Mouse (Mus musculus): Measurements from ENCODE around the gene Naa35.

Naa35 gene

DNA sequence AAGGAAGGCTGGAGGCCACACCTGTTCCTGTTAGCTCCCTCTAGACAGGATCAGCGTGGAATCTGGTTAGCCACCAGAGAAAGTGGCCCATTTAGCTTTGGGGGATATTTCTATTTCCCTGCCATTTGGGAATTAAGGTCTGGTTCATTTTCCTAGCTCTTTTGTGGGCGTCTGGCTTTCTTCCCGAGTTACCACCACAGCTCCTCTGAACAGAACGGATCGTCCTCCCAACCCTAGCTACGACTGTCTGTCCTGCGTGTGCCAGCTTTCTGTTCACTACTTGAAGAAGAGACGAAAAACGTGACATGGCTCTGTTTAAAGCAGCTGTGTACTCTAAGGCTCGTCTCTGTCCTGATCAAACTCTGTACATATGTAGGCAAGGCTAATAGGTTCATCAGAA is 84.9 kb downstream of the Naa35 start:
- no peak for DNase-seq (ENCODE audit: low read depth, low spot score)

DNA sequence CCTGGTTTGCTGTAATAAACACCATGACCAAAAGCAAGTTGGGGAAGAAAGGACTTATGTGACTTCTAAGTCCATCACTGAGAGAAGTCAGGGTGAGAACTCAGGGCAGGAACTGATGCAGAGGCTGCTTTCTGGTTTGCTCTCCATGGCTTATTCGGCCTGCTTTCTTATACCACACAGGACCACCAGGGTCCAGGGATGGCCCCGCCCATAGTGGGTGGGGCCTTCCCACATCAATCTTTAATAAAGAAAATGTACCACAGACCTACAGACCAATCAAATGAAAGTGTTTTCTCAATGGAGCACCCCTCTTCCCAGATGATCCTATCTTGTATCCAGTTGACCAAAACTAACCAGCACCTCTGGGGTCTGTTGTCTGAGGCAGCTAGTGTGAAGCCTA is 86.5 kb downstream of the Naa35 start:
- no peak for DNase-seq (ENCODE audit: low read depth, low spot score)

DNA sequence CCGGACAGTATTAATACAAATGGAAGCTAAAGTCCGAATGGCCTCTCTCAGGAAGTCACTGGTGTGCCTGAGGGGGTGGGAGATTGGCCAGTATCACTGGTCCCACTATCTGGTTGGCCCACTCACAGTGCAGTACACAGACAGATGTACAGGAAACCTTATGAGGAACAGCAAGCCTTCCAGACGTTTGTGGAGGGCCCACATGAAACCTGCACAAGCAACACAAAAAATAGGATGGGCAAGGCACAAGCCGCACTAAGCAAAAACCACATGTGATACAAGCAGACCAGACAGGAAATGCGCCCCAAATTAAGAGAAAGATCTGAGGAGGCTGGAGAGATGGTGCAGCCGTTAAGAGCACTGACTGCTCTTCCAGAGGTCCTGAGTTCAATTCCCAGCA is 87.2 kb downstream of the Naa35 start:
- DNase-seq (ENCODE audit: low read depth, low spot score): no peak

- no peak for DNase-seq (ENCODE audit: low read depth, low spot score)
These were observed 88.5 kb downstream of the Naa35 start for GRCm38 (mm10) chr13:59673597-59673996.

DNA sequence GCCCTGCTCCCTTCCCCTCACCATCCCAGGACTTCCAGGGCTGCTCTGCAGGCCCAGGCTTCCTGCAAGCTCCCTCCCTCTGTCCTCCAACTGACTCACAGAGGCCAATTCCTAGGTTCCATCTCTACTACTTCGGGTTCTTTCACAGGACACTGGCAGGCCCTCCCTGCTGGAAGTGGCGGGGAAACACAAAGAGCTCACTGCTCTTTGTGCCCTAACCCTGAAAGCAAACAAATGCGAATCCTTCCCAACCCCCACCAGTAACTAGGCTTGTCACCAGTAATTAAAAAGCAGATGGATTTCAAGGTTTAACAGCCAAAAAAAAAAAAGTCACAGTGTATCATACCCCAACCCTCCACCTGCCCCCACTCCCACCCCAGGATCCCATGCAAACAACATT is 89.2 kb downstream of the Naa35 start:
- no peak for DNase-seq (ENCODE audit: low read depth, low spot score)

DNA sequence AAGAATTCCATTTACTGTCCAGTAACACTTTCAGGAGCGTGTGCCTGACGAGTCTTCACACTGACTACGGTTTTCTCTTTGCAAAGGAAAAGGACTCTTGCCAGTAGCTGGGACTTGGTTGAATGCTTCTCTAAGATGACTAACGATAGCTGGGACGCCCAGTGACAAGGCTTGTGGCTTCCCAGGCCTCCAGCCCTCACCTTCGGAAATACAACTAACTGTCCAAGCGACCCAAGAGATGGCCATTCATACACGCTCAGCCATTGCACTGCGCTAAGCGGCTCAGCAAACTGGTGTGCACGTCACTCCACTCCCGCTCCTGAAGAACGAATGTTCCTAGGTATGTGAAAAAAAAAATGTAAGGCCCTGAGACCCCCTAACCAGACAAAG is 89.7 kb downstream of the Naa35 start:
- DNase-seq (ENCODE audit: low read depth, low spot score): no peak

DNA sequence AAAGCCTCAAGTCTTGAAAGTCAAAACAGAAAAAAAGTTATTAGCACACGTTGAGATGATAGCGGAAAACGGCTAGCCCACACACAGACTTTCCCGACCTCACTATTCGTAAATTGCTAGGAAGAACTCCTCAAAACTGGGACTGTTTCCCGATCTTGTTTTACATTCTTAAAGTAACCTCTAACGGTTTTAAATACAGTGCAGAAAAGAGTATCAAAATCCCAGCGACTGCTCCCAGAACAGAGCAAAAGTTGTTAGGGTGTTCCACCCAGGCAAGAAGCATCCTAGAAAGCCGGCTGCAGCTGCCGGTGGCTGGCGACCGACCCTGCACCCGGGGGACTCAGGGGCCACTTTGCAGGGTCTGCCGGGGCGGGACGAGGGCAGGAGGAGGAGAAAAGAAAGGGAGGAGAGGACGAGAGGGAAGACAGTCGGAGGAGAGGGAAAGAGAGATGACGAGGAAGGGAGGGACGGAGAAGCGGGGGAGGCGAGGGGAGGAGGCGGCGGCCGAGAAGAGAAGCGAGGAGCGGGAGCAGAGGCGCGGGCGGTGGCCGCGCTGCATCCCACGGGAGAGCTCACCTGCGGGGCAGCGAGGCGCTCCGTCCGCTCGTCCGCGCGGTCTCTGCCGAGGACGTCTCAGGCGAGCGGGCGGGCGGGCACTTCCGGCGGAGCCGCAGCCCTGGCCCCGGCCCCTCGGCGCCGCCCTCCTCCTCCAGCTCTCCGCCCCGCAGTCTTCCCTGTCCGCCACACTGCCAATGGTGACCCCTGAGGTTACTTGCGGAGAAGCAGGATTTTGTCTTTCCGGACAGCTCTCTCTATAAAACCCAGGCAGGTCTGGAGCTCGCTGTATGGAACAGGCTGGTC is 90.3 kb downstream of the Naa35 start, which contains the start of gene Golm1:
Gene Golm1 (minus strand): TSS at position 661 of the 861 bp plus-strand sequence.
- DNase-seq (ENCODE audit: low read depth, low spot score): no peak

- DNase-seq (ENCODE audit: low read depth, low spot score): no peak
These were observed 91.5 kb downstream of the Naa35 start for GRCm38 (mm10) chr13:59676316-59677229.

DNA sequence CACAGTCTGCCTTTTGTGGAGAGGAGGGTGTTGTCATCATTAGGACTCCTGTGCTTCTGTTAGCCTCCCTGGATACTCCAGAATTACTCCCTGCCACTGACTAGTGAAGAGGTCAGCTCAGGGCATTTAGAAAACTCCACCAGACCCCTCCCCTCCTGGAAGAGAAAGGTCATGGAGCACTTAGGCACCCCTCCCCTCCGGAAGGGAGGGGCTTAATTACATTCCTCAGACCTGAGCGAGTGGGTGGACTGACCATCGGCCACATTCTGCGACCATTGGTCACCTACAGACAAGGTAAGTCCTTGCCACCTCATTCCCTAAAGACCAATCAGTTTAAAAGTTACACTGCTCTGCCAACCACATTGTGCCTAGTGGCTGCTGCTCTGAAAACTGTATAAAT is 94.2 kb downstream of the Naa35 start:
- DNase-seq (ENCODE audit: low read depth, low spot score): no peak

DNA sequence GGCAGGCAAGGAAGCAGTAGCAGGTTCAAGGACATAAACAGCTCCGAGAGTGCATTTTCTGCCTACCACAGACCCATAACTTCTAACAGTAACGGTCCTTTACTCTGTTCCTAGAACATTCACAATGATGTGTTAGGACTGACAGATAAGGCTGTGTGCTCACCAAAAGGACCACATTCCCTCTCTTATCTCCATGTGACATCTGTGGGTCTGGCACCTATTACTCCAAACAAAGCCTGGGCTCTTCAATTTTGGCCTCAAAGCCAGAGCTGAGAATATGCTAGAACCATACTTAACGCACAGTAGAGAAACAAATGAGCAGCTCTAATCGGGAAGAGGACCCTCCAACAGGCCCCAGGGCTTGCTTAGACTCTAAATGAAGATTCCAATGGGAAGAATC is 94.8 kb downstream of the Naa35 start:
- DNase-seq (ENCODE audit: low read depth, low spot score): no peak

DNA sequence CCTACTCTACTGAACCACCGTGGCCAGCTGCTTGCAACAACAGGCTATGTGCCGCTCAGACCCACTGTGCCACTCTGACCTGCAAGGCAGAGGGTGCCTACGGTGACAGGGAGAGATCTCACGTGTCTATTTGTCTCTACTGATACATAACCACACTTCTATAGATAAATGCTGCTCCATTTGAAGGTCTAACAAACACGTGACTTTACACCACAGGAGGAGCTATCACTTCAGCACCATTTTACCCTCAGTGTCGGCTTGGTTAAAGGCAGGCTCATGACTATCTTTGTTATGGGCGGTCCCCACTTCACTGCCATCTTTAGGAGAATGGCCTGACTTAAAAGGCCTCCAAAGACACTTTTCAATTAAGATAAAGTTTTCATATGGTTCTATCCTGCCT is 97.6 kb downstream of the Naa35 start:
- DNase-seq (ENCODE audit: low read depth, low spot score): no peak

DNA sequence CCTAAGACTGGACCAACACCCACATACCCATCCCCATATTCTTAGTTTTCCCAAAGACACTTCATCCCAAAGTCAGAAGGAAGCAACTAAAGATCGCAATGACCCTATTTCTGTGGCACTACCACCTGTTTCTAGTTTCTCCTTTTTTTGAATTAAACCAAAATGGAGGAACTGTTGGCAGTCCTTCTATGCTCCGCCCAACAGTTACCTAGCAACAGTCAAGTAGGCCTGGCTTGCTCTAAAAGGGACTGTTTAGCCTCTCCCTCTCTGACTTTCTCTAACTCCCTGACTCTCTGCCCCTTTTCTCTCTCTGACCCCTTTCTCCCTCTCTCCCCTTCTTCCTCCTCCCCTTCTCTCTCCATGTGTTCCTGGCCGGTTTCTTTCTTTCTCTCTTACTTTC is 100.2 kb downstream of the Naa35 start:
- DNase-seq (ENCODE audit: low read depth, low spot score): no peak
